In the genomic region with DNA sequence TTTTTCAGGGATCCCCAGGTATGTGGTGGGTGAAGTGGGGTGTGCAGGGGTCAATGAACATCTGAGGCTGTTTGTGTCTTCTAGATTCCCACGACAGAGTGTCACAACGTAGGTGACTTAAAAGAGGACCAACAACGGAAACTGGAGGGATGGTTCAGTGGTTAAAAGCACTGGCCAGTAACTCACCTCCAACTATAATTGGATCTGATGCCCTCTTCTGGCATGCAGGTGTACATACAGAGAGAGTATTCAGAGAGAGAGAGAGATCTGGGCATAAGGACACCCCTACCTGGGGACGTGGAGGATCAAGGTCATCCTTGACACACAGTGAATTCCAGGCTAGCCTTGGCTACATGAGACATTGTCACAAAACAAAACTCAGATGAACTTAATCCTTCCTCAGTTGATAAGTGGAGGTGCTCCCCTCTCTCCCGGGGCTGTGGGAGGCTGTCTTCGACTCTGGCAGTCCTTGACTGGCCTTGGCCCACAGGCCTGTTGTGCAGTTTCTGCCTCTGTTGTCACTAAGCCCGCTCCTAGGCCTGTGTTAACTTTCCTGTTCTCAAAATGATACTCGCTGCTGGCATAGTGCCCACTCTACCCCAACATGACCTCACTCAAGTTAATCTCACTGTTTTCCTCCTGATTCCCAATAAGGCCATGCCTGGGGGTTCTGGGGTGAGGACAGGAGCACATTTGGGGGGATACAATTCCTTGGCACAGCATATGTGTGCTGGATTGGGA, we compare ENCODE assay signal across 11 mouse cellular contexts. TPM values are rescaled to one million over a fixed set of nuclear protein-coding genes. Genes with fewer than 3 reads are reported as not detected.
A peak's percentile ranks its signal among the peaks of the same experiment; 100 is the strongest.
DNase-seq lines count a peak whose midpoint lies in the region; ATAC-seq and TF ChIP-seq lines count a peak whose summit lies in the region.
"Had no signal": no experiment of that assay in that cellular context is flagged by ENCODE, and none has a peak within 500 bp of the region (broad histone marks: within the 10 kb centered on the region; RNA-seq: fewer than 3 reads in every experiment).

No protein-coding gene starts in this region.

- H3K9ac ChIP-seq in hindbrain, postnatal 0 days (replicated peaks; ENCODE audit: low read length), result no peak overlapping the region
- no peak overlapping the region for H3K9ac ChIP-seq in hindbrain, embryonic 12.5 days
- H3K9ac ChIP-seq: limb, embryonic 12.5 days had no signal

- no peak overlapping the region for H3K27ac ChIP-seq in hindbrain, postnatal 0 days
- H3K27ac ChIP-seq in hindbrain, embryonic 12.5 days, result no peak overlapping the region
- H3K27ac ChIP-seq: limb, embryonic 12.5 days had no signal

- no peak for ATAC-seq in hindbrain, postnatal 0 days
- no peak for ATAC-seq in hindbrain, embryonic 12.5 days (ENCODE audit: low FRiP score)

- H3K4me1 ChIP-seq in hindbrain, postnatal 0 days (ENCODE audit: insufficient read depth, low read length), result peaks cover 5% of the 10 kb centered on the region
- peaks cover 30% of the 10 kb centered on the region for H3K4me1 ChIP-seq in hindbrain, embryonic 12.5 days

- H3K4me2 ChIP-seq in hindbrain, postnatal 0 days (ENCODE audit: low read depth, low read length), result no peak overlapping the region
- no peak overlapping the region for H3K4me2 ChIP-seq in hindbrain, embryonic 12.5 days (replicated peaks)

- DNase-seq in adrenal gland, postnatal 10 days, result peak; percentile 67
- DNase-seq in adrenal gland, adult 18-20 months (ENCODE audit: low spot score in 2 of 2), result no peak
- DNase-seq in hindbrain, postnatal 0 days (ENCODE audit: low spot score), result no peak
- DNase-seq in ovary, postnatal 36 days (ENCODE audit: low spot score), result peak; percentile 51
- no peak for DNase-seq in ovary, postnatal 10 days (ENCODE audit: low spot score)
- peak; percentile 90 for DNase-seq in testis, postnatal 10 days (ENCODE audit: low spot score)
- DNase-seq in retina, postnatal 1 day, result no peak
- DNase-seq: cerebellum, postnatal 25 days; kidney, postnatal 14 days had no signal

- 49% methylated on average over 8 of the region's 8 CpGs for WGBS in hindbrain, postnatal 0 days
- WGBS in hindbrain, embryonic 12.5 days, result 54% methylated on average over 8 of the region's 8 CpGs

- no peaks in the 10 kb centered on the region for H3K9me3 ChIP-seq in hindbrain, postnatal 0 days (ENCODE audit: low read length)
- no peaks in the 10 kb centered on the region for H3K9me3 ChIP-seq in hindbrain, embryonic 12.5 days (replicated peaks)
- H3K9me3 ChIP-seq: limb, embryonic 12.5 days had no signal

- no peaks in the 10 kb centered on the region for H3K36me3 ChIP-seq in hindbrain, postnatal 0 days (ENCODE audit: insufficient read depth, low read length)
- H3K36me3 ChIP-seq in hindbrain, embryonic 12.5 days, result peaks cover 11% of the 10 kb centered on the region

- H3K27me3 ChIP-seq in hindbrain, postnatal 0 days (ENCODE audit: insufficient read depth, low read length), result peaks cover 31% of the 10 kb centered on the region; the same call in 1 of the 2 replicates
- peaks cover 87% of the 10 kb centered on the region for H3K27me3 ChIP-seq in hindbrain, embryonic 12.5 days

- H3K4me3 ChIP-seq in hindbrain, postnatal 0 days (ENCODE audit: low read length), result no peak overlapping the region
- no peak overlapping the region for H3K4me3 ChIP-seq in hindbrain, embryonic 12.5 days
- H3K4me3 ChIP-seq: limb, embryonic 12.5 days had no signal

- peak; percentile 54 for TF ChIP-seq CTCF in hindbrain, postnatal 0 days (IDR thresholded peaks at IDR 0.05; ENCODE audit: low read depth)

RNA-seq across cellular contexts. Expression of a gene that starts 1.5 kb away (rescaled TPM):
- total RNA-seq in adrenal gland, postnatal 10 days (2021), result 1 to 10 TPM; 3.6 to 4.0 TPM
- 1 to 10 TPM; 4.5 to 6.7 TPM for total RNA-seq in adrenal gland, adult 18-20 months (2021)
- total RNA-seq in hindbrain, postnatal 0 days (2014; rRNA removed), result 0.16 TPM in 1 of 2 replicates, not detected in the other
- not detected in 2 replicates for polyA plus RNA-seq in hindbrain, postnatal 0 days (2015; fragmentation: Nextera tagmentation; extraction: Ambion mirVana)
- polyA plus RNA-seq in hindbrain, embryonic 12.5 days (2016; fragmentation: Nextera tagmentation; extraction: Ambion mirVana), result not detected in 2 replicates

RNA-seq across cellular contexts. Expression of a gene that starts 5.7 kb away (rescaled TPM):
- 10 to 100 TPM; 81.2 to 97.5 TPM for total RNA-seq in adrenal gland, postnatal 10 days (2021)
- 10 to 100 TPM; 86.5 to 92.7 TPM for total RNA-seq in adrenal gland, adult 18-20 months (2021)
- total RNA-seq in hindbrain, postnatal 0 days (2014; rRNA removed), result 20.8 and 28.5 TPM in 2 replicates
- 36.8 and 41.1 TPM in 2 replicates for polyA plus RNA-seq in hindbrain, postnatal 0 days (2015; fragmentation: Nextera tagmentation; extraction: Ambion mirVana)
- 92.0 and 93.4 TPM in 2 replicates for polyA plus RNA-seq in hindbrain, embryonic 12.5 days (2016; fragmentation: Nextera tagmentation; extraction: Ambion mirVana)

RNA-seq across cellular contexts. Expression of a gene that starts 12.7 kb away (rescaled TPM):
- 10 to 100 TPM; 17.8 to 22.8 TPM for total RNA-seq in adrenal gland, postnatal 10 days (2021)
- 10 to 100 TPM; 16.0 to 29.6 TPM for total RNA-seq in adrenal gland, adult 18-20 months (2021)
- total RNA-seq in hindbrain, postnatal 0 days (2014; rRNA removed), result 34.4 and 38.1 TPM in 2 replicates
- 13.6 TPM in 2 replicates for polyA plus RNA-seq in hindbrain, postnatal 0 days (2015; fragmentation: Nextera tagmentation; extraction: Ambion mirVana)
- 11.4 and 12.9 TPM in 2 replicates for polyA plus RNA-seq in hindbrain, embryonic 12.5 days (2016; fragmentation: Nextera tagmentation; extraction: Ambion mirVana)

RNA-seq across cellular contexts. Expression of a gene that starts 16.1 kb away (rescaled TPM):
- 10 to 100 TPM; 24.5 to 31.8 TPM for total RNA-seq in adrenal gland, postnatal 10 days (2021)
- 10 to 100 TPM; 23.3 to 29.2 TPM for total RNA-seq in adrenal gland, adult 18-20 months (2021)
- 2.6 TPM in 2 replicates for total RNA-seq in hindbrain, postnatal 0 days (2014; rRNA removed)
- polyA plus RNA-seq in hindbrain, postnatal 0 days (2015; fragmentation: Nextera tagmentation; extraction: Ambion mirVana), result 4.0 and 4.3 TPM in 2 replicates
- polyA plus RNA-seq in hindbrain, embryonic 12.5 days (2016; fragmentation: Nextera tagmentation; extraction: Ambion mirVana), result 2.7 and 3.1 TPM in 2 replicates

RNA-seq across cellular contexts. Expression of a gene that starts 21.0 kb away (rescaled TPM):
- 1 to 10 TPM; 1.1 to 2.3 TPM for total RNA-seq in adrenal gland, postnatal 10 days (2021)
- 1 to 10 TPM; 1.3 to 4.5 TPM for total RNA-seq in adrenal gland, adult 18-20 months (2021)
- not detected in 2 replicates for total RNA-seq in hindbrain, postnatal 0 days (2014; rRNA removed)
- 0.25 and 0.99 TPM in 2 replicates for polyA plus RNA-seq in hindbrain, postnatal 0 days (2015; fragmentation: Nextera tagmentation; extraction: Ambion mirVana)
- 0.52 and 0.88 TPM in 2 replicates for polyA plus RNA-seq in hindbrain, embryonic 12.5 days (2016; fragmentation: Nextera tagmentation; extraction: Ambion mirVana)

Comparison
In these comparisons a context has a peak if more than half of its experiments do, and no peak if none do; other contexts are left out.
1. DNase-seq: peak in adrenal gland, postnatal 10 days (single experiment), ovary, postnatal 36 days (single experiment) and testis, postnatal 10 days (single experiment); none in adrenal gland, adult 18-20 months (0 of 2), hindbrain, postnatal 0 days (single experiment), ovary, postnatal 10 days (single experiment) and retina, postnatal 1 day (single experiment).